Mouse (Mus musculus): ENCODE measurements around the gene Spata2. TPM values are rescaled to one million over a fixed set of nuclear protein-coding genes. Genes with fewer than 3 reads are reported as not detected.

The Spata2 gene
- total RNA-seq, 2 experiments from 2014 or later: 72.0 to 74.4 TPM

DNA sequence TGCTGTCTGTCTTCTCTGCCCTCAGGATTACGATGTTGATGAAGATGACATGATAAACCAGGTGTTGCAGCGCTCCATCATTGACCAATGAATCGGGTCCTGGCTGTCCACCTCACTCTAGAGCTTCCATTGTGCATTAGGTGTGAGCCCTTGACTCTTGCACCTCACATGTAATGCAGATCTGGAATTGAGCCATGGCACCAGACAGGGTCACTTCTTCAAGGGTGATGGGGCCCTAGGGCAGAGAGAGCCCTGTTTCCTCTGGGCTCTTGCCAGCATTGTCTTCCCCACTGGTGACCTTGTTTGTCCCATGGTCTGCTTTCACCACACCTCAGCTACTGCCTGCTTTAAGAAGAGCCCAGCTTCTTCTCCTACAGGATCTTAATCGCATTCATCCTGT, 22.0 kb upstream of the Spata2 start:
- intact Hi-C loops (cut with DNase I): no loop called here
- DNase-seq (ENCODE audit: low spot score in 2 of 2): no peak

DNA sequence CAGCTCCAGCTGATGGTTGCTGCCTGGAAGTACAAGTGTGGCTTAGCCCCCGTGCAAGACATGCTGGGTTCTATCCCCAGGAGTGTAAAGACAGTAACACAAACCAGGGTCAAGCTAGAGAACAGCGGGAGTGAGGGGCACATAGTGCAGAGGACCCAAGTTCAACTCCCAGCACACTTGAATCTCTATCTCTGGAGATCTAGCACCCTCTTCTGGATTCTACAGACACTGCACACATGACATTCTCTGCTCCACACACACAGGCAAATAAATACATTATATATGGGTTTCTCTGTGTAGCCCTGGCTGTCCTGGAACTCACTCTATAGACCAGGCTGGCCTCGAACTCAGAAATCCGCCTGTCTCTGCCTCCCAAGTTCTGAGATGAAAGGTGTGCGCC, 20.3 kb upstream of the Spata2 start:
- DNase-seq (ENCODE audit: low spot score in 2 of 2): no peak
- intact Hi-C loops (cut with DNase I): no loop called here

DNA sequence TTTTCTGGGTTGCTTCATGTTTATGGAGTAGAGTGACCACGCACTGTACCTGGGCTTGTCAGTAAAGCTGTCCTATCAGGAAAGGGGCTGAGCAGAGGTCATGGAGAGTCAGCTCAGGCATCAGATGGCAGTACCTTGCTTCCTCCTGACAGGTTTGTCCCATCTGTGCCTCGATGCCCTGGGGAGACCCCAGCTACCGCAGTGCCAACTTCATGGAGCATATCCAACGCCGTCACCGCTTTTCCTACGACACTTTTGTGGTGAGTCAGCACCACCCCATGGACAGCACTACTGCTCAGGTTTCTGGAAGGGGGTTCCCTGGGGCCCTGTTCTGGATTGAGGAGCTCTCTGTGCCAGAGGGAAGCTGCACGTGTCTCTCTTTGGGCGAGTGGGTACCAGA, 19.7 kb upstream of the Spata2 start:
- intact Hi-C loops (cut with DNase I): no loop called here
- DNase-seq (ENCODE audit: low spot score in 2 of 2): no peak

DNA sequence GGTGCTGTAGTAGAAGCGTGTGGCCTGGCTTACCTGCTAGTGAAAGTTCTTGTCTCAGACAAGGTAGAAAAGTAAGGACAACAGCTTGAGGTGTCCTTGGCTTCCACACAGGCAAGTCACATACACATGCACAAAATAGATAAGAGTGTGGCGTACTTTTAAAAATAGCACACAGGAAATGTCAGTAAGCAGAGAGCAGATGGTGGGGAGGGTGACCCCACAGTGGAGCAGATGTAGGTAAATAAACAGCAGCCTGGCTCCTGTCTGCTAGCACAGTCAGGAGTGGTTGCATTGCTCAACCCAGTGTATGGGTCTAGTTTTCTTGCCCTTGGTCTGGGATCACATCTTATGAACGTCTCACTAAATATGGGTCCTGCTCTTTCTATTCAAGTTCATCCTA, 17.8 kb upstream of the Spata2 start:
- no peak for DNase-seq (ENCODE audit: low spot score in 2 of 2)
- intact Hi-C loops (cut with DNase I): no loop called here

DNA sequence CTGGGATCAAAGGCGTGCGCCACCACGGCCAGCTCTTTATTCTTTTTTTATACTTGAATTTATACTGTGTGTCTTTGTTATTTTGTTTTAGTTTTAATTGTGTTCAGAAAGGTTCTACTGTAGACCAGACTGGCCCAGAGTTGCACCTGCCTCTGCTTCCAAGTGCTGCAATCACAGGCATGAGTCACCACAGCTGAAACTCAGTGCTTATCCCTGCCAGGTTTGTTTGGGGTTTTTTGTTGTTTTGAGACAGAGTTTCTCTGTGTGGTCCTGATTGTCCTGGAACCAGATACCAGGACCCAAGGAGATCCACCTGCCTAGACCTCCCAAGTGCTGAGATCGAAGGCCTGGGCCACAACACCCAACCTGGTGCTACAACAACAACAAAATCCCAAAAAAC, 15.9 kb upstream of the Spata2 start:
- intact Hi-C loops (cut with DNase I): no loop called here
- DNase-seq (ENCODE audit: low spot score in 2 of 2): no peak

GRCm38 (mm10) chr2:167507719-167508385, 15.2 kb upstream of the Spata2 start:
- intact Hi-C loops (cut with DNase I): no loop called here
- no peak for DNase-seq (ENCODE audit: low spot score in 2 of 2)

DNA sequence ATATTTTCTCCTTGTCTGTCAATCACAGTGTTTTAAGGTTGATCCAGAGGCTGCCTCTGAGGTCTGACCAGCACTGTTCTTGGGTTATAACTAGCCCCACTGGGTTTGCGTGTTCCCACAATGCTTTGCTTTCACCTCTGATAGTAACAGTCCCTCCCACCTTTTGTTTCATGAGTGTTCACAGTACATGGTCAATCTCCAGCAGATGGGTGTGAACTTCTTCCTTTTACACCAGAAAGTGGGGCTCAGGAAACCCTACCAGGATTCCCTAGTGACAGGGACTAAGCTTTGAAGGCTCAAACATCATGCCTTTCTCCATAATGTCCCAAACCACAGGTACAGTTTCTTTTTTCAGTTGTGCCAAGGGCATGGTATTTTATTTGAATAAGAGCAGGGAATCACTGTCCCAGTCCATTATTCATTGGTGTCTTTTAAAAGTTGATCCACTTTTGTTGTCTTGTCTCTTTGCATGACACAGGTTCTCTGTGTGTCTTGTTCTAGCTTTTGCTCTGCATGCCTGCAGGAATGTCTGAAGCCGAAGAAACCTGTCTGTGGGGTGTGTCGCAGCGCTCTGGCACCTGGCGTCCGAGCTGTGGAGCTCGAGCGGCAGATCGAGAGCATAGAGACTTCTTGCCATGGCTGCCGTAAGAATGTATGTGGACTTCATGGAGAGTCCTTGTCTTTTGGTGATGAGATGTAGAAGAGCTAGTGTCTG, 14.0 kb upstream of the Spata2 start:
- DNase-seq (ENCODE audit: low spot score in 2 of 2): no peak
- intact Hi-C loops (cut with DNase I): no loop called here

GRCm38 (mm10) chr2:167505127-167505526, 12.4 kb upstream of the Spata2 start:
- no peak for DNase-seq (ENCODE audit: low spot score in 2 of 2)
- intact Hi-C loops (cut with DNase I): no loop called here

- peak; percentile 34 to 38 for DNase-seq (ENCODE audit: low spot score in 2 of 2)
- intact Hi-C loops (cut with DNase I): no loop called here
Measured at GRCm38 (mm10) chr2:167503896-167504349, 11.2 kb upstream of the Spata2 start.

DNA sequence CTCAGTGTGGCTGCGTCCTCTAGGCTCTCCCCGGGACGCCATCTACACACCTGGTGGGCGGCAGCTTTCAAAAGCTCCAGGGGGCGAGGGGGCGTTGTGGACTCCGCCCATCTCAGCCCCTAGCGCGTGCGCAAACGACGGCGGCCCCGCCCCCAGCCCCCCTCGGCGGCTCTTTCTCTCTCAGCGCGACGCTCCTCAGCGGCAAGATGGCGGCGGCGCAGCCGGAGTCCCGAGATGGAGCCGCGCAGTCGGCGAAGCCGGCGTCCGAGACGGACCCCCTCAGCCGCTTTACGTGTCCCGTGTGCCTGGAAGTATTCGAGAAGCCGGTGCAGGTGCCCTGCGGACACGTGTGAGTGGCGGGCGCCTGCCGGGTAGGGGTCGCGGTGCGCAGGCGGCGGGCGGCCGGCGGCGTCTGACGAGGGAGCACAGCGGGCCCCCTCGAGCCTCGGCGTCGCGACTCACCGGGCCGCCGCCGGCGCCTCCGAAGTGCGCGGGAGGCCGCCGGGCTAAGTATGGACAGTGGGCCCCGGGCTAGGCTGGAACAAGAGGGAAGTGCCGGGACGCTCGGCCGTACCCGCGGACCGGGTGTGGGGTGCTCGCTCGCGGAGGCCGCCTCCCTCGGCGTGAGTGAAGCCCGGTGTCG, 10.7 kb upstream of the Spata2 start:
- peak; percentile 89 to 90 for DNase-seq (ENCODE audit: low spot score in 2 of 2)
- intact Hi-C loops (cut with DNase I): no loop called here

DNA sequence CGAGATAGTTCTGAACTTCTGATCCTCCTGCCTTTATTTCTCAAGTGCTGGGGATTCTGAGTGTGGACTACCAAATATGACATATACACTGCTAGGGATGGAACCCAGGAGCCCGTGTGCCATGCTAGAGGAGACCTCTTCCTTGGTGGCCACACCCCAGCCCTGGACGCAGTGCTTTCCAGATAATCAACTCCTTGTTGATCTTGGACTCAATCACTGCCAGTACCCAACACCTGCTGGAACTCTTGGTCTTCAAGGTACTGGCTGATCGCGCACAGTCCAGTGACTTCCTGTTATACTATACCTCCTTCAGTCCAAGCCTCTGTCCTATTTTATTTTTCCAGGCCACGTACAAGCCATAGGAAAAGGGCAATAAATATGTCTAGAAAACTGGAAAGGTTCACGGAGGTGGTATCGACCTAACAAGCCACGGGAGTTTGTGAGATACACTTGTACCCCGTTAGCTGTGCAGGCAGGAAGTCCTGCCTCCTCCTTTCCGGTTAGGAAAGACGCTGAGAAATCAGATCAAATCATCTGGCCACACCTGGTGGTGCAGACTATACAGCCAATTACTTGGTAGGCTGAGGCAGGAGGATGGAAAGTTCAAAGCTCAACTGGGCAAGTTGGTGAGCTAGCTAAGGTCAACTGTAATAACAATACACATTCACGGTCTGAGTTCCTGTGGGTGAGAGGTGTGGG, 10.0 kb upstream of the Spata2 start:
- intact Hi-C loops (cut with DNase I): no loop called here
- no peak for DNase-seq (ENCODE audit: low spot score in 2 of 2)

GRCm38 (mm10) chr2:167497272-167497671, 4.6 kb upstream of the Spata2 start:
- intact Hi-C loops (cut with DNase I): no loop called here

GRCm38 (mm10) chr2:167496437-167496836, 3.8 kb upstream of the Spata2 start:
- DNase-seq (ENCODE audit: low spot score in 2 of 2): peak; percentile 55 to 75
- intact Hi-C loops (cut with DNase I): no loop called here

More at GRCm38 (mm10) chr2:167497272-167497671, 4.6 kb upstream of the Spata2 start:
- no peak for DNase-seq (ENCODE audit: low spot score in 2 of 2)

DNA sequence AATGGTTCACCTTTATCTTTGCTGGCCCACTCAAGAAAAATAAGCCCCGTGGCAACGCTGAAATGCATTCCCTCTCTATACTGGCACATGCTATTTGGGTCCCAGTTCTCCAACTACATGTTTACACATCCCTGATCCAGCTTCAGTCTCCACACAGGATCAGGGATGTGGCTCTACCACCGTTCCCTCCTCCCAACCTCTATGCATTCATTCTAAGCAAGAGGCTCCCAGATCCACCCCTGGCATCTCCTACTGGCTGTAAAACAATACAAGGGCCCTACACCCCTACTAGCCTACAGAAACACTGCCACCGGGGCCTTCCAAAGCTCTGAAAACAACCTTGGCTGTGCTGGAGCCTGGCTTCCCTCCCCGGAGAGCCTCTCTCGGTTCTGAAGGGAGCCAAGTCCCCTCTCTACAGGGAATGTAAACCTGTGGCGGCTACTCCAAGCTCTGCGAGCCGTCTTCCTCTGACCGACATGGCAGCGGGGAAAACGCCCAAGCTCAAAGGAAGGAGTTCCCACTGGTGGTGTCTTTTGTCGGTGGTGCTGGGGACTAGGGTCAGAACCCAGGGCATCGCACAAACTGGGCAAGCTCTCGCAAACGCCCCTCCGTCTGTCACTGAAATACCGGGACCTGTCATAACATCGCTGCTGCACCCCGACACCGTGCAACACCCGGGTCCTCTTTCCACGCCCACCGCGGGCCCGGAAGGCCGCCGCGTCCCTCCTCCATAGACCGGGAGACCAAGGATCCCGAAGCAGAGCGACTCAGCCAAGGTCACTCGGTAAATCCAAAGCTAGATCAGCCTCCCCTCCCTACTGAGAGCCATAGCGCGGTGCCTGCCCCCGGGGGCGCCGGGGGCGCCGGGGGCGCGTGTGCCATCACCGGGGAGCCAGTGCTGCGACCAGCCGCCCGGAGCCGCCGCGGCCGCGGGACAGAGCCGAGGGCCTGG, 654 bp downstream of the Spata2 start, which contains the start of gene Rnf114:
Gene Rnf114 (plus strand): TSS at position 889 of the 952 bp plus-strand sequence.
- intact Hi-C loops (cut with DNase I): loop anchor here (5.0 kb wide), 1 partner anchor 70 kb away; the partner anchor contains the start of gene Slc9a8
- DNase-seq (ENCODE audit: low spot score in 2 of 2): peak in 1 of 2 experiments; percentile 41

DNA sequence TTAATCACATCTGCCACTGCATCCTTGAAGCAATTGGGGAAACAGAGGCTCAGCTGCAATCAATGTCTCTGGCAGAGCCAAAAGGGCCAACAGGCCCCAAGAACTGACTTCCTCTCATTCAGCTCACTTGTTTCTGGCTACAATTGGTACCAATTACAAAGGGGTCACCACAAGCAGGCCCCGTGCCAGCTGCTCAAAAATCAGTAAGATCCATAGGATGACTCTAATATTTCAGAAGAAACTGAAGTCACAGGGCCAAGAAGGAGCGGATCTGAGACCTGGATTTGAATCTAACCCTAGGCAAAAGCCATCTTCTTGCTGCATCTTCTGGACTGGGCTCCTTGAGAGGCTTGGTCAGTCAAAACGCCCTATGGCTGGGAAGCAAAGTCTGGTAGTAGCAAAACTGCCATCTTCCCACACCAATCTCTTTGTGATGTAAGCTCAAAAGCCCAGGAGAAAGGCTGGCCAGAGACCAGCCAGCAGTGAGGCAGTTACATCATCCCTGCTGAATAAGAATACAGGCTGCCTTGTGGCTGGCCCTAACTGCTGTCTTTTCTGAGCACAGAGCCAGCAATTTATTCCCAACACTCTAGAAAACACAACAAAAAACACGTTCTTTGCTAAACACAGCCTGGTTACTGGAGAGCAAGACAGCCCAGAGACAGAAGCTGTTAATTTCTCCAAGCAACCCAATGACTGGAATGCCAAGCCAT, 1.7 kb downstream of the Spata2 start:
- intact Hi-C loops (cut with DNase I): loop anchor here (5.0 kb wide), 1 partner anchor 69 kb away; the partner anchor contains the start of gene Slc9a8
- DNase-seq (ENCODE audit: low spot score in 2 of 2): peak; percentile 68 to 88

DNA sequence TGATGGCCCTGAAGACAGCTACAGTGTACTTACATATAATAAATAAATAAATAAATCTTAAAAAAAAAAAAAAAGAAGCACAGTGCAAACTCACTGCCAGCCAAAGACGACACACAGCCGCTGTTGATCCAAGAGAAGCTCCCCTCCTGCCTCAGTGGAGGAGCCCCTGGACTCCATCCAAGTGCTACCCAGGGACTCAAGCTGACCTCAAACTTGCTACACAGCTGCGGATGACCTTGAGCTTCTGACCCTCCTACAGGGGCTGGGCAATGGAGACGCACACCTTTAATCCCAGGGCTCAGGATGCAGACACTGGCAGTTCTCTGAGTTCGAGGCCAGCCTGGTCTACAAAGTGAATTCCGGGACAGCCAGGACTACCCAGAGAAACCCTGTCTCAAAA, 4.7 kb downstream of the Spata2 start:
- intact Hi-C loops (cut with DNase I): no loop called here
- DNase-seq (ENCODE audit: low spot score in 2 of 2): no peak

GRCm38 (mm10) chr2:167487551-167487950, 5.1 kb downstream of the Spata2 start:
- DNase-seq (ENCODE audit: low spot score in 2 of 2): no peak
- intact Hi-C loops (cut with DNase I): no loop called here

- peak in 1 of 2 experiments; percentile 41 for DNase-seq (ENCODE audit: low spot score in 2 of 2)
- intact Hi-C loops (cut with DNase I): no loop called here
Measured at GRCm38 (mm10) chr2:167486573-167486972, 6.1 kb downstream of the Spata2 start.

All from left cerebral cortex, postnatal 25 days (tissue).